Mouse (Mus musculus) ES-E14 (cell line): Measurements from ENCODE around the gene Slc22a3. TPM values are rescaled to one million over a fixed set of nuclear protein-coding genes. Genes with fewer than 3 reads are reported as not detected.

Experiments used
- DNase-seq: peaks from one replicate; pipeline ENCODE4 v3.0.0-alpha.2; 2013; ENCODE audit warnings: low read depth, low spot score
- H3K27ac ChIP-seq: 2 replicates; pipeline ENCODE4 v1.5.1; 2012; ENCODE audit warnings: low read depth, mild to moderate bottlenecking, low read length, moderate library complexity, mixed read lengths; ENCODE audit not compliant: poor library complexity, insufficient read depth, severe bottlenecking
- H3K36me3 ChIP-seq: 2 replicates; pipeline ENCODE4 v1.6.1; 2012; ENCODE audit warnings: mild to moderate bottlenecking, low read length, moderate library complexity, mixed read lengths; ENCODE audit not compliant: control insufficient read depth, poor library complexity, insufficient read depth, severe bottlenecking
- H3K4me1 ChIP-seq, 2 experiments: fragments of 150-350 bp in 1 of 2; sonication (generic) in 1 of 2; 2 replicates each; pipeline ENCODE4 v1.6.1; 2012; ENCODE audit warnings: low read length in 2 of 2, mild to moderate bottlenecking in 1 of 2, mixed read lengths in 1 of 2; ENCODE audit not compliant: control insufficient read depth in 2 of 2, insufficient read depth in 2 of 2, poor library complexity in 1 of 2
- H3K4me3 ChIP-seq, 2 experiments: fragments of 150-350 bp in 1 of 2; sonication (generic) in 1 of 2; 2 replicates each; pipeline ENCODE4 v1.5.1; 2012; ENCODE audit warnings: low read length in 2 of 2, low read depth in 1 of 2, mild to moderate bottlenecking in 1 of 2, mixed read lengths in 1 of 2; ENCODE audit not compliant: insufficient read depth in 1 of 2, poor library complexity in 1 of 2, severe bottlenecking in 1 of 2
- H3K9ac ChIP-seq: 2 replicates; pipeline ENCODE4 v1.6.1; 2012; ENCODE audit warnings: low read depth, mild to moderate bottlenecking, low read length, mixed read lengths; ENCODE audit not compliant: poor library complexity, insufficient read depth, severe bottlenecking
- H3K9me3 ChIP-seq: fragments of 150-350 bp; sonication (generic); 2 replicates; pipeline ENCODE4 v1.6.1; 2012; ENCODE audit warnings: low read depth, mild to moderate bottlenecking, low read length; ENCODE audit not compliant: control insufficient read depth, insufficient read depth
- CHD2 ChIP-seq: IDR thresholded peaks from 2 replicates; pipeline ENCODE4 v1.6.1; 2014; ENCODE audit warnings: mild to moderate bottlenecking, low read depth, low read length, inconsistent platforms
- HCFC1 ChIP-seq: IDR thresholded peaks from 2 replicates; pipeline ENCODE4 v1.6.1; 2012; ENCODE audit warnings: low read length, inconsistent platforms, borderline replicate concordance; ENCODE audit not compliant: insufficient read depth
- MAFK ChIP-seq: IDR thresholded peaks from 2 replicates; pipeline ENCODE4 v1.6.1; 2014; ENCODE audit warnings: mild to moderate bottlenecking, low read depth, low read length, inconsistent platforms; ENCODE audit not compliant: insufficient read depth
- ZC3H11A ChIP-seq: IDR thresholded peaks from 2 replicates; pipeline ENCODE4 v1.6.1; 2012; ENCODE audit warnings: low read depth, mild to moderate bottlenecking, inconsistent platforms, low read length, borderline replicate concordance
- ZNF384 ChIP-seq: IDR thresholded peaks from 2 replicates; pipeline ENCODE4 v1.6.1; 2012; ENCODE audit warnings: low read depth, low read length, inconsistent platforms
- in situ Hi-C, 2 experiments: fragments of 600-800 bp; cut with MboI; formaldehyde crosslinking; loops; one replicate each; pipeline ENCODE4 v1.15.1; 2025; ENCODE audit warnings: low sequenced_read_pairs in 2 of 2, inconsistent platforms in 1 of 2; ENCODE audit not compliant: unreplicated experiment in 2 of 2
- total RNA-seq: library from RNA; depleted of rRNA; stranded (reverse); fragments of 300-350 nt; gene quantifications from 2 replicates; pipeline ENCODE4 v1.2.3, GENCODE M21; 2012

Slc22a3 gene
- total RNA-seq, 1 experiment, result 0.22 TPM

DNA sequence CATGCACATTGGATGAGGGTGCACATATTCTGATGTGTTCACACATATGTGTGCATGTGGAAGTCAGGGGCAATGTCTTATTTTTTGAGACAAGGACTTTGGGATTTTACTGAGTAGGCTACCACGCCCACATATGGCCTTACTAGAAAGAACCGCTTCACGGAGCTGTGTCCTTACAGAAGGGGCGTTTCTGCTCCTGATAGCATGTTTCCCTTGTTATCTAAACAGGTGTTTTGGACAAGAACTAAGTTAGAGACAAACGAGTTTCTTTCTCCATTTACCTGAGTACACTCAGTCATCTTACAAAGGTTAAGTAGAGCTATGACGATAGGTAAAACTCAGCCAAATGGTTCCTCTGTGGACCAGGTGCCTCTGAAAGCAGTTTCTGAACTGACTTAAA lies 1.8 kb downstream of the Slc22a3 start:
- no peaks in the 10 kb centered on the region for H3K36me3 ChIP-seq
- in situ Hi-C loops, result no loop called here
- no peak overlapping the region for H3K9ac ChIP-seq
- TF ChIP-seq CHD2, result no peak
- TF ChIP-seq ZC3H11A, result no peak
- TF ChIP-seq MAFK, result no peak
- no peak for TF ChIP-seq ZNF384
- no peak for TF ChIP-seq HCFC1
- H3K27ac ChIP-seq, result no peak overlapping the region
- H3K9me3 ChIP-seq, result no peaks in the 10 kb centered on the region
- DNase-seq, result no peak
- H3K4me1 ChIP-seq, result peaks cover 0 to 3% of the 10 kb centered on the region in 2 experiments; a peak in 1 of 4 replicates
- H3K4me3 ChIP-seq, result no peak overlapping the region

DNA sequence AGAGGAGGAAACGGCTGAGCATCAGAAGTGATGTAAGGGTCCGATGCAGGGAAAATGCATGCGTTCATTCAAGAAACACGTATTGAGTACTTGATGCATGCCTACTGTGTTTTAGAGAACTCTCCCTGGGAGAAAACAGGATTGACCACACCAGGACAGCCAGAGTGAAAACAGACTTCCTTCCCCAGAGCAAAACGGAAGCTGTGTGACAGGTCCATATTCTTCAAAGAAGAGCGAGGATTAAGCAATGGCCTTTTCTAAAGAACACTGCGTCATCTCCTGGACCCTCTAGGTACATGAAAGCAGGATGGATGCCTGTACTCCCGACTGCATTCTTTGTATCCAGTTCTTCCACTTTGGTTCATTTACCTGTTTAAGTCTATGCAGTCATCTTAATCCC lies 8.1 kb downstream of the Slc22a3 start:
- no peaks in the 10 kb centered on the region for H3K9me3 ChIP-seq
- no peak for DNase-seq
- H3K9ac ChIP-seq, result no peak overlapping the region
- H3K36me3 ChIP-seq, result no peaks in the 10 kb centered on the region
- no peak overlapping the region for H3K4me3 ChIP-seq
- in situ Hi-C loops, result no loop called here
- TF ChIP-seq ZC3H11A (no peak), MAFK (no peak), CHD2 (no peak), HCFC1 (no peak), ZNF384 (no peak)
- no peak overlapping the region for H3K27ac ChIP-seq
- H3K4me1 ChIP-seq, result no peaks in the 10 kb centered on the region

DNA sequence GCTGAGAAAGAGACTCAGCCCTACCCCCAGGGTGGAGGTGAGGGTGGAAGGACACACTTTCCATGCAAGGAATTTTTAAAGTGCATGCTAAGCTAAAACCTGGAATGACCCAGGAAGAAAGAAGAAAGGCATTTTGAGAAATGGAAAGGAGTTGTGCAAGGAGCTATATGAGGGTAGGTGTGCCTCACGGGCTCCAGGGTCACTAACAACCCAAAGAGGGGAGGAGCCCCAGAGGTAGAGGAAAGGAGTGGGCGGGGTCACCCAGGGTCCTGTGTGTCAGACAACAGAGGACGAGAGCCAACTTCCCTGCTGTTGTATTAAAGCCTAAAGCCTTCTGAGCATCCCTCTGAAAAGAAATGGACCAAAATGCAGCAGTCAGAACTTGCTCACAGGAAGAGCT lies 11.9 kb downstream of the Slc22a3 start:
- H3K27ac ChIP-seq, result no peak overlapping the region
- TF ChIP-seq HCFC1, result no peak
- TF ChIP-seq ZC3H11A, result no peak
- no peak for TF ChIP-seq CHD2
- TF ChIP-seq ZNF384, result no peak
- TF ChIP-seq MAFK, result no peak
- no peaks in the 10 kb centered on the region for H3K4me1 ChIP-seq
- in situ Hi-C loops, result no loop called here
- H3K4me3 ChIP-seq, result no peak overlapping the region
- H3K36me3 ChIP-seq, result no peaks in the 10 kb centered on the region
- no peak overlapping the region for H3K9ac ChIP-seq
- no peak for DNase-seq
- H3K9me3 ChIP-seq, result no peaks in the 10 kb centered on the region

DNA sequence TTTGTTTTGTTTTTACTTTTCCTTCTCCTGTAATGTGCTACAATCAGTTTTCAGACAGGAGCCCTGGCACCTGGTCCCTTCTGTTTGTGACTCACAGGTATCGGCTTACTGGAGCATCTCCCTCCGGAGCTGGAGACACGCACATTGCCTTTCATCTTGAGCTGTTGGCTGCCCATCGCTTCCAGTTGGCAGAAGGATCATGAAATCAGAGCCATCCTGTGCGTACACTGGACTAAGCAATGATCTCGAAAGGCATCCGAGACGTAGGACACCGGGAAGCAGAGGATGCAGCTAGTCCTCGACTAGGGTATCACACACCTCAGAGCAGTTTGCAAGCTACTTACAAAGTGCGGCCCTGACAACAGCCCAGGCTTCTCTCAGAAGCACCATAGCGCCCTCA lies 15.9 kb downstream of the Slc22a3 start:
- TF ChIP-seq ZC3H11A, result no peak
- TF ChIP-seq ZNF384, result no peak
- TF ChIP-seq HCFC1, result no peak
- TF ChIP-seq MAFK, result no peak
- no peak for TF ChIP-seq CHD2
- Histone ChIP-seq H3K36me3 (no peaks in the 10 kb centered on the region), H3K4me1 (no peaks in the 10 kb centered on the region), H3K4me3 (no peak overlapping the region), H3K9me3 (no peaks in the 10 kb centered on the region), H3K9ac (no peak overlapping the region), H3K27ac (no peak overlapping the region)
- DNase-seq, result no peak
- in situ Hi-C loops, result no loop called here

DNA sequence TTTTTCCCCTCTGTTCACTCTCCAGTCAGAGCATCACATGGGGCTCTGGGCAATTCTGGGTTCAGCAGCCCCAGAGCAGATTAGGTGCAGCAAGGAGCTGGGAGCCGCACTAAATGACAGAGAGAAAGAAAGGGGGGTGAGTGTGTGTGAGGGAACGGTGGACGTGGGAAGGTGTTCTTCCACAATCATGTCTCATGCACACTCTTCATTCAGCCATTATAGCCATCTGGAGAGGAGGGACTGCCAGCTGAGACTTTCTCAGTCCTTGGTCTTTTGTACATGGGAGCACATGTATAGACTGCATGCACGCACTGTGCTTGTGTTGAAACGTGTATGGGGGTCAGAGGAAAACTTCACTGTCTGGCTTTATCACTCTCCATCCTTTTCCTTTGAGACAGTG lies 17.6 kb downstream of the Slc22a3 start:
- no peaks in the 10 kb centered on the region for H3K4me1 ChIP-seq
- H3K27ac ChIP-seq, result no peak overlapping the region
- TF ChIP-seq HCFC1 (no peak), MAFK (no peak), CHD2 (no peak), ZC3H11A (no peak), ZNF384 (no peak)
- no peak overlapping the region for H3K9ac ChIP-seq
- no peak for DNase-seq
- H3K36me3 ChIP-seq, result no peaks in the 10 kb centered on the region
- H3K4me3 ChIP-seq, result no peak overlapping the region
- in situ Hi-C loops, result no loop called here
- no peaks in the 10 kb centered on the region for H3K9me3 ChIP-seq
